Mouse (Mus musculus) left cerebral cortex, adult 2 months (tissue): Measurements from ENCODE around the gene Ppp1r14b. TPM values are rescaled to one million over a fixed set of nuclear protein-coding genes. Genes with fewer than 3 reads are reported as not detected.

Experiments used
- DNase-seq, 2 experiments: peaks; one replicate each; pipeline ENCODE4 v3.0.0; 2021 to 2022; ENCODE audit warnings: low spot score in 2 of 2, mixed read lengths in 1 of 2; ENCODE audit errors: extremely low spot score in 1 of 2
- H3K27ac ChIP-seq: fragments of 200-600 bp; 2 replicates; pipeline ENCODE4 v1.8.1; 2022
- H3K4me3 ChIP-seq: fragments of 200-600 bp; 2 replicates; pipeline ENCODE4 v1.8.1; 2022
- CTCF ChIP-seq: fragments of 200-600 bp; IDR thresholded peaks from 2 replicates; pipeline ENCODE4 v1.8.1; 2022; ENCODE audit warnings: antibody characterized with exemption, mild to moderate bottlenecking, moderate library complexity
- intact Hi-C: fragments of 180-260 bp; cut with DNase I; formaldehyde crosslinking; loops from one replicate; pipeline ENCODE4 v1.15.1; 2025
- total RNA-seq, 2 experiments: library from RNA; stranded (reverse); gene quantifications; 2 replicates each; pipeline ENCODE4 v1.2.3; 2021

The Ppp1r14b gene
- total RNA-seq, 2 experiments from 2014 or later = 62.4 to 65.6 TPM

DNA sequence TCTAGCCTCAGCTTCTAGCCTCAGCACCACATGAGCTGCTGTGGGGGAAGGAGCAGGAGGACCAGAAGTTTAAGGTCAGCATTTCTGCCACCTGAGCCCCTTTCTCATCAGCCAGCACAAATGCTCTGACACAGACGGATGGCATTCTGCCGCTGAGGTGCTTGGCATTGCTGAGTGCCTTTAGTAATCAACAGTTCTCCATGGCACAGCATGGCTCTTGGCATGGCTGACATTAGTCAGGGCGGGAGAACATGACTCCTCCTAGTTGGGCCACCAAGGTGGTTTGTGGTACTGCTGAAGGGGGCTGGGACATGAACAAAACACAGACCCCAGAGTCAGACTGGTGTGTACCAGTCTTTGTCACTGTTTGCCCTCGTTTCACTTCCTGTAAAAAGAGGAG is 26.6 kb upstream of the Ppp1r14b start:
- TF ChIP-seq CTCF = no peak
- no peak overlapping the region for H3K4me3 ChIP-seq
- DNase-seq = no peak
- intact Hi-C loops = loop anchor here (5.0 kb wide), 1 partner anchor 701 kb away; no protein-coding TSS in a partner anchor
- no peak overlapping the region for H3K27ac ChIP-seq

DNA sequence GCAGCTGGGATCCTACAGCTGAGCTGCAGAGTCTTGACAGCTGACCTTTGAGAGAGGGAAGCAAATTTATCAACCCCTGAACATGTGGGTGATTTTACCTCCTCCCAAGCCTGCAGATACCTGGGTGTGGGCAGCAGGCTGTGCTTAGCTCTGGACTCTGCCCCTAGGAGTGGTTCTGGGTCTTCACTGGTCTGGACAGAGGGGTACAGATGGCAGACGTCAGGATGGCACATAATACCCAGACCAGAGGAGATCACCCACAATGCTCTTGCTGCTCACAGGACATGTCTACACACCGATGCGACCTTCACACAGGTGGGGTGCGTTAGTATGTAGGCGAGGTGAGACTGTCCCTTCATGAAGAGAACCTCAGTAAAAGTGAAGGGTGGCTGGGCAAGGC is 25.2 kb upstream of the Ppp1r14b start:
- no peak overlapping the region for H3K4me3 ChIP-seq
- intact Hi-C loops = loop anchor here (5.0 kb wide), 1 partner anchor 702 kb away; no protein-coding TSS in a partner anchor
- no peak for TF ChIP-seq CTCF
- no peak overlapping the region for H3K27ac ChIP-seq
- DNase-seq = no peak

GRCm38 (mm10) chr19:6949951-6950350 is 24.8 kb upstream of the Ppp1r14b start:
- intact Hi-C loops = loop anchor here (1.0 to 5.0 kb wide), 2 partner anchors 8 to 703 kb away; partner anchors contain the start of gene Gpr137
- TF ChIP-seq CTCF = no peak
- DNase-seq = no peak
- Histone ChIP-seq H3K27ac (no peak overlapping the region; the same call in 1 of the 2 replicates), H3K4me3 (peak overlapping the region; percentile 62)

- intact Hi-C loops = loop anchor here (1.0 kb wide), 1 partner anchor 8 kb away; the partner anchor contains the start of gene Gpr137
- no peak for TF ChIP-seq CTCF
- Histone ChIP-seq H3K27ac (peak overlapping the region; percentile 96), H3K4me3 (peak overlapping the region; percentile 62)
- peak in 1 of 2 experiments; percentile 56 for DNase-seq
Measured at GRCm38 (mm10) chr19:6950613-6951153, 24.1 kb upstream of the Ppp1r14b start.

DNA sequence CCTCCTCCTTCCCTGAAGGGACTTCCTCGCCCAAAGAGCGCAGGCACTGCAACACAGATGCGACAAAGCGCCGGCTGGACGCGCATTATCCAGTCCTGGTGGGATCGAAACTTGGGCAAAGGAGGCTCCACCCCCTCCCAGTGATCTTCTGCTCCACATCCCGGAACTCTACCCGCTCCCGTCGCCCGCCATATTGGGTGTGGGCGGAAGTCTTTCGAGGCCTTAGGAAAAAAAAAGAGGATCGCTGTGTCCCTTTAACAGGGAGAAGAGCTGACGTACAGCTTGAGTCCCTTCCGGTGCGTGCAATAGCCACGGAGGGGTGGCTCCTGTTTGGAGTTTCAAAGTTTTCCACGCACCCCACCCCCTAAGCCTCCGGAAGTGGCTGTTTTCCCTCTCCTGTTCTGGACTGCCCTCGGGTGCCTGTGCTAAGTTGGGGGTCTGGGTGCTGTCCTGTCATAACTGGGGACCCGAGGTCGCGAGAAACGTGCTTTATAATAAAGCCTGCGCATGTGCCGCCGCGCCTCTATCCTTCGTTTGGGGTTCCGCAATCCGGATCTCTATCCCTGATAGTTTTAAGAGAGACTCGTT is 23.3 kb upstream of the Ppp1r14b start:
- DNase-seq = peak; percentile 90 to 92
- no peak for TF ChIP-seq CTCF
- peak overlapping the region; percentile 62 for H3K4me3 ChIP-seq
- peak overlapping the region; percentile 96 for H3K27ac ChIP-seq
- intact Hi-C loops = no loop called here

- intact Hi-C loops = loop anchor here (2.0 kb wide), 1 partner anchor 17 kb away; no protein-coding TSS in a partner anchor
- no peak for TF ChIP-seq CTCF
- H3K27ac ChIP-seq = peak overlapping the region; percentile 96
- peak overlapping the region; percentile 62 for H3K4me3 ChIP-seq
- peak; percentile 60 to 75 for DNase-seq
Measured at GRCm38 (mm10) chr19:6951994-6952711, 22.6 kb upstream of the Ppp1r14b start.

DNA sequence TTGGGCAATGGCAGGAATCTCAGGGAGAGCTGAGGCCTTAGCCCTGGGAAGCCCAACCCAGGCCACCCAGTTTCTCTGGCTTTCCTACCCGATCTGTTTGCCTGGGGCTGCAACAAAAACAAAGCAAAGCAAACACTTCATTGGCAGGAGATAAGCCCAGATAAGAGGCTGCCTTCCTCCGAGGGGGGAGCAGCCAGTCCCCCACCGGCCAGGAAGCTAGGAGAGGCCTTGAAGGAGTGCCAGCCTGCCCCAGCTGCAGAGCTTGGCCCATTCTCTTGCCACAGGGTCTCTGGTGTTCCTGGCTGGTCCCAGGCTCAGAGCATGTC is 22.1 kb upstream of the Ppp1r14b start:
- intact Hi-C loops = loop anchor here (2.0 kb wide), 1 partner anchor 16 kb away; no protein-coding TSS in a partner anchor
- peak overlapping the region; percentile 96 for H3K27ac ChIP-seq
- H3K4me3 ChIP-seq = peak overlapping the region; percentile 62
- no peak for DNase-seq
- no peak for TF ChIP-seq CTCF

GRCm38 (mm10) chr19:6954046-6954445 is 20.7 kb upstream of the Ppp1r14b start:
- peak; percentile 31 for TF ChIP-seq CTCF
- H3K4me3 ChIP-seq = no peak overlapping the region
- DNase-seq = no peak
- intact Hi-C loops = no loop called here
- H3K27ac ChIP-seq = no peak overlapping the region

DNA sequence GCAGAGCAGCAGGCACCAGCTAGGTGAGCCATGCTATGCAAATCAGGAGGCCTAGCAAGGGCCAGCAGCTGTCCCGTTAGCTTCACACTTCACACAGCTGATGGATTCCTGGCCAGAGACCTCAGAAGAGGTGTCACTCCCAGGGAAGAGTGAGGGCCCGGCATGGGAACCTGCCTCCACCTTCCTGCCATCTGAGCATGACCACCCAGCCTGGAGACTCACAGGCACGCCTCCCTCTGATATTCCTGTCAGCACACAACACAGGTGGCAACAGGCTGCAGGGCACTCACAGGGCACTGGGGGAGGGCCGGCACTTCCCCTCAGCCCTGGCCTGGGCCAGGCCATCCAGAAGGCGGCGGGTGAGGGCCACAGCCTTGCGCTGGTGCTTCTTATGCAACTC is 19.3 kb upstream of the Ppp1r14b start:
- TF ChIP-seq CTCF = no peak
- no peak for DNase-seq
- Histone ChIP-seq H3K27ac (no peak overlapping the region), H3K4me3 (no peak overlapping the region)
- intact Hi-C loops = no loop called here

- H3K4me3 ChIP-seq = no peak overlapping the region
- intact Hi-C loops = no loop called here
- DNase-seq = no peak
- H3K27ac ChIP-seq = no peak overlapping the region
- TF ChIP-seq CTCF = no peak
Measured at GRCm38 (mm10) chr19:6956461-6956860, 18.3 kb upstream of the Ppp1r14b start.

DNA sequence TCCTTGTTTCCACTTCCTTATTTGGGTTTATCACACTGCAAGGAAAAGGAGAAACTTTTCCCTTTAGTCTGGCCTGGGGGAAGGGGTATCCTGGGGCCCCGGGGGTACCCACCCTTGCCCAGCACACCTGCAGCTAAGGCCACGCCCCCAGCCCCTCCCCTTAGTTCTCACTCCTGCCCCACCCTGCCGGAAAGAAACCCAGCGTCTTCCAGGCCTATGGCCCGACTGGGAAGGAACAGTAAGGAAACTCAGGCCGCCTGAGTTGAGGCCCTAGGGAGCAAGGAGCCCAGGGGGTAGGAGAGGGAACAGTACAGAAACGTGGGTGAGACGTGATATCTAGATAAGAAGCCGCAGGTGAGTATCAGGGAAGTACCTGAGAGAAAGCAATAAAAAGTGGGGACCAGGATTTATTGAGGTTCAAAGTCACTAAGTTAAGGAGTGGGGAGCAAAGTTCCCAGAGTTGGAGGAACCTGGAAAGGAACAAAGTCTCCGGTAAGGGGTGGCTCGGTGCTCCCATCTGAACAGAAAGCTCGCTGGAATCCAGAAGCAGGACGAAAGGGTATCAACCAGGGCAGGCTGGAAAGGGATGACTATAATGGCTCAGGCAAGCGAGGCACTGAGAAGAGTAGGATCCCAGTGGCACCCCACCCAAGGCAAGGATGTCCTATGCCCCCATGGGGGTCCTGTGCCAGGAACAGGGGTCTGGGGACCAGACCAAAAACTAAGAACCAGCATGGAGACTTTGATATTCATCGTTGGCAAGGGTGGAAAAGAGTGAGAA is 6.1 kb upstream of the Ppp1r14b start:
- DNase-seq = no peak
- intact Hi-C loops = loop anchor here (2.0 kb wide), 1 partner anchor 16 kb away; no protein-coding TSS in a partner anchor
- Histone ChIP-seq H3K4me3 (peak overlapping the region; percentile 49), H3K27ac (no peak overlapping the region)
- TF ChIP-seq CTCF = no peak
